Mouse (Mus musculus): ENCODE measurements around the gene Sync. TPM values are rescaled to one million over a fixed set of nuclear protein-coding genes. Genes with fewer than 3 reads are reported as not detected.

The Sync gene
- total RNA-seq (2023) = not detected

DNA sequence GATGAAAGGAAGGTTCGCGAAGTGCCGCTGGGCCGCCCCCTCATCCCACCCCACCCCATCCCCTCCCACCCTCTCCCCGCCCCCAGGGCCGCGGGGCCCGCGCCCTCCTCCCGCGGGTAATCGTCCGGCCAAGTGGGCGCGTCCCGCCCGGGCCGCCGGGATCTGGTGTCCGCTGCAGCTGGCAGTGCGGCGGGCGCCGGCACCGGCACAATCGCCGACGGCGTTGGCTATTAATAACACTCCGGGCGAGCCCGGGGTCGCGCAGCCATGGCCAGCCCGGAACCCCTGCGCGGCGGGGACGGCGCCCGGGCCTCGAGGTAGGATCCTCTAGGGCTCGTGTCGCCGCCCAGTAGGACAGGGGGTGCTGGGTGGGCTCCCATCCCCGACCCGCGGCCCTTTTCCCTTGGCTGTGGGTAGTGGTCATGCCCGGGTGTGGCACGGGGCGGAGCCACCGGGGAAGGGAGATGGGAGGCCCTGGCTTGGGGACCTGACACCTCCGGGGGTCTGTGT is at the start of gene Sync:
TSS of gene Sync (plus strand) at position 146 of the 510 bp plus-strand sequence.

GRCm38 (mm10) chr4:129261196-129261595 is 26.2 kb upstream of the Sync start, which contains the start of gene C77080:
Gene C77080, minus strand, starts transcription at chr4:129261404.

GRCm38 (mm10) chr4:129335216-129336074 is 48.0 kb downstream of the Sync start, which contains the start of the genes Rbbp4 and Zbtb8os:
Gene Rbbp4, minus strand, starts transcription at chr4:129335370.
Gene Zbtb8os, plus strand, starts transcription at chr4:129335695.

Other genes with a start within 250 kb of the Sync start
- gene Rnf19b, start 229.3 kb upstream of the Sync start, total RNA-seq (2023) = 10 to 100 TPM; 79.7 to 84.0 TPM
- gene Tmem54, start 182.1 kb upstream of the Sync start, total RNA-seq (2023) = not detected
- not detected for gene Hpca, start 165.6 kb upstream of the Sync start, total RNA-seq (2023)
- gene Fndc5, start 150.6 kb upstream of the Sync start, total RNA-seq (2023) = not detected
- 10 to 100 TPM; 12.1 to 12.9 TPM for gene S100pbp, start 97.9 kb upstream of the Sync start, total RNA-seq (2023)
- 10 to 100 TPM; 21.6 to 25.2 TPM for gene Yars, start 97.9 kb upstream of the Sync start, total RNA-seq (2023)
- gene C77080, start 26.2 kb upstream of the Sync start, total RNA-seq (2023) = not detected
- 100 to 1,000 TPM; 110 to 145 TPM for gene Rbbp4, start 47.8 kb downstream of the Sync start, total RNA-seq (2023)
- gene Zbtb8os, start 48.1 kb downstream of the Sync start, total RNA-seq (2023) = 10 to 100 TPM; 23.7 to 24.7 TPM
- gene Zbtb8a, start 90.5 kb downstream of the Sync start, total RNA-seq (2023) = 1 to 10 TPM in 1 of 2 experiments, under 1 TPM in 1; 0.73 to 1.4 TPM
- gene Zbtb8b, start 153.2 kb downstream of the Sync start, total RNA-seq (2023) = not detected
- 10 to 100 TPM; 88.5 to 95.7 TPM for gene Bsdc1, start 174.0 kb downstream of the Sync start, total RNA-seq (2023)
- gene Tssk3, start 203.4 kb downstream of the Sync start, total RNA-seq (2023) = not detected
- under 1 TPM in 1 of 2 experiments, not detected in 1; 0.73 TPM for gene Fam229a, start 203.6 kb downstream of the Sync start, total RNA-seq (2023)
- 10 to 100 TPM; 73.9 to 96.8 TPM for gene Marcksl1, start 226.0 kb downstream of the Sync start, total RNA-seq (2023)